Mouse (Mus musculus): ENCODE data around the gene Luc7l3. TPM values are rescaled to one million over a fixed set of nuclear protein-coding genes. Genes with fewer than 3 reads are reported as not detected.
A peak's percentile ranks its signal among the peaks of the same experiment; 100 is the strongest.

Gene Luc7l3
- polyA plus RNA-seq, 1 experiment from 2014 or later = 126 TPM

- peak overlapping the region; percentile 98 for H3K27ac ChIP-seq (ENCODE audit: low read depth, low read length)
- no peaks in the 10 kb centered on the region for H3K9me3 ChIP-seq (ENCODE audit: control insufficient read depth, low read length)
- H3K27me3 ChIP-seq (ENCODE audit: control insufficient read depth, insufficient read depth, low read length) = no peaks in the 10 kb centered on the region
- peak overlapping the region; percentile 70 for H3K4me2 ChIP-seq (ENCODE audit: low read depth, low read length)
- ATAC-seq (ENCODE audit: low read depth) = no peak
- 1% methylated on average over 10 of the region's 10 CpGs for WGBS
- no peaks in the 10 kb centered on the region for H3K36me3 ChIP-seq (ENCODE audit: control insufficient read depth, insufficient read depth, low read length)
- peak overlapping the region; percentile 95 for H3K9ac ChIP-seq (replicated peaks; ENCODE audit: low read depth, low read length)
- H3K4me1 ChIP-seq (ENCODE audit: control insufficient read depth, insufficient read depth, low read length) = peaks cover 26% of the 10 kb centered on the region; the same call in 1 of the 2 replicates
- peak overlapping the region; percentile 71 for H3K4me3 ChIP-seq (ENCODE audit: low read depth, low read length)
Observed at GRCm38 (mm10) chr11:94328644-94329025, 6.8 kb upstream of the Luc7l3 start.

GRCm38 (mm10) chr11:94327693-94328643 is 6.2 kb upstream of the Luc7l3 start, which contains the start of gene Ankrd40:
Gene Ankrd40 (plus strand): TSS chr11:94328001.
- 0% methylated on average over 56 of the region's 78 CpGs for WGBS
- Histone ChIP-seq H3K27ac (ENCODE audit: low read depth, low read length) (peak within 1 kb of the TSS; percentile 98), H3K27me3 (ENCODE audit: control insufficient read depth, insufficient read depth, low read length) (no peaks in the 10 kb centered on the region), H3K36me3 (ENCODE audit: control insufficient read depth, insufficient read depth, low read length) (no peaks in the 10 kb centered on the region), H3K9me3 (ENCODE audit: control insufficient read depth, low read length) (no peaks in the 10 kb centered on the region), H3K4me1 (ENCODE audit: control insufficient read depth, insufficient read depth, low read length) (peaks cover 26% of the 10 kb centered on the region; the same call in 1 of the 2 replicates), H3K4me3 (ENCODE audit: low read depth, low read length) (peak within 1 kb of the TSS; percentile 71), H3K4me2 (ENCODE audit: low read depth, low read length) (peak within 1 kb of the TSS; percentile 70), H3K9ac (replicated peaks; ENCODE audit: low read depth, low read length) (peak within 1 kb of the TSS; percentile 95)
- ATAC-seq (ENCODE audit: low read depth) = peak; percentile 88

- Histone ChIP-seq H3K4me3 (ENCODE audit: low read depth, low read length) (peak overlapping the region; percentile 71; the same call in 1 of the 2 replicates), H3K27ac (ENCODE audit: low read depth, low read length) (peak overlapping the region; percentile 98), H3K27me3 (ENCODE audit: control insufficient read depth, insufficient read depth, low read length) (no peaks in the 10 kb centered on the region), H3K4me2 (ENCODE audit: low read depth, low read length) (peak overlapping the region; percentile 70), H3K9me3 (ENCODE audit: control insufficient read depth, low read length) (no peaks in the 10 kb centered on the region), H3K36me3 (ENCODE audit: control insufficient read depth, insufficient read depth, low read length) (no peaks in the 10 kb centered on the region), H3K4me1 (ENCODE audit: control insufficient read depth, insufficient read depth, low read length) (peaks cover 31% of the 10 kb centered on the region; the same call in 1 of the 2 replicates), H3K9ac (replicated peaks; ENCODE audit: low read depth, low read length) (peak overlapping the region; percentile 95)
- ATAC-seq (ENCODE audit: low read depth) = peak; percentile 85
- under 1% methylated on average over 10 of the region's 10 CpGs for WGBS
Observed at GRCm38 (mm10) chr11:94326961-94327411, 5.2 kb upstream of the Luc7l3 start.

GRCm38 (mm10) chr11:94324618-94325017 is 2.8 kb upstream of the Luc7l3 start:
- H3K4me1 ChIP-seq (ENCODE audit: control insufficient read depth, insufficient read depth, low read length) = peaks cover 25% of the 10 kb centered on the region; the same call in 1 of the 2 replicates
- H3K36me3 ChIP-seq (ENCODE audit: control insufficient read depth, insufficient read depth, low read length) = no peaks in the 10 kb centered on the region
- no peaks in the 10 kb centered on the region for H3K27me3 ChIP-seq (ENCODE audit: control insufficient read depth, insufficient read depth, low read length)
- no peak overlapping the region for H3K4me3 ChIP-seq (ENCODE audit: low read depth, low read length)
- H3K4me2 ChIP-seq (ENCODE audit: low read depth, low read length) = no peak overlapping the region
- H3K9ac ChIP-seq (replicated peaks; ENCODE audit: low read depth, low read length) = no peak overlapping the region
- no peak for ATAC-seq (ENCODE audit: low read depth)
- H3K27ac ChIP-seq (ENCODE audit: low read depth, low read length) = no peak overlapping the region
- WGBS = 92% methylated on average over 5 of the region's 5 CpGs
- H3K9me3 ChIP-seq (ENCODE audit: control insufficient read depth, low read length) = no peaks in the 10 kb centered on the region

GRCm38 (mm10) chr11:94323271-94323925 is 1.6 kb upstream of the Luc7l3 start:
- H3K9me3 ChIP-seq (ENCODE audit: control insufficient read depth, low read length) = no peaks in the 10 kb centered on the region
- peak overlapping the region; percentile 98 for H3K27ac ChIP-seq (ENCODE audit: low read depth, low read length)
- no peak overlapping the region for H3K4me3 ChIP-seq (ENCODE audit: low read depth, low read length)
- peaks cover 27% of the 10 kb centered on the region; the same call in 1 of the 2 replicates for H3K4me1 ChIP-seq (ENCODE audit: control insufficient read depth, insufficient read depth, low read length)
- no peaks in the 10 kb centered on the region for H3K27me3 ChIP-seq (ENCODE audit: control insufficient read depth, insufficient read depth, low read length)
- no peak overlapping the region for H3K9ac ChIP-seq (replicated peaks; ENCODE audit: low read depth, low read length)
- WGBS = 80% methylated on average over 5 of the region's 5 CpGs
- H3K36me3 ChIP-seq (ENCODE audit: control insufficient read depth, insufficient read depth, low read length) = no peaks in the 10 kb centered on the region
- H3K4me2 ChIP-seq (ENCODE audit: low read depth, low read length) = no peak overlapping the region
- ATAC-seq (ENCODE audit: low read depth) = no peak

GRCm38 (mm10) chr11:94322636-94323035 is 848 bp upstream of the Luc7l3 start:
- Histone ChIP-seq H3K27ac (ENCODE audit: low read depth, low read length) (peak overlapping the region; percentile 98), H3K4me3 (ENCODE audit: low read depth, low read length) (peak overlapping the region; percentile 100), H3K36me3 (ENCODE audit: control insufficient read depth, insufficient read depth, low read length) (no peaks in the 10 kb centered on the region), H3K9ac (replicated peaks; ENCODE audit: low read depth, low read length) (peak overlapping the region; percentile 97), H3K27me3 (ENCODE audit: control insufficient read depth, insufficient read depth, low read length) (no peaks in the 10 kb centered on the region), H3K4me2 (ENCODE audit: low read depth, low read length) (peak overlapping the region; percentile 82), H3K4me1 (ENCODE audit: control insufficient read depth, insufficient read depth, low read length) (peaks cover 28% of the 10 kb centered on the region; the same call in 1 of the 2 replicates), H3K9me3 (ENCODE audit: control insufficient read depth, low read length) (no peaks in the 10 kb centered on the region)
- no peak for ATAC-seq (ENCODE audit: low read depth)
- WGBS = 42% methylated on average over 5 of the region's 5 CpGs

- Histone ChIP-seq H3K27me3 (ENCODE audit: control insufficient read depth, insufficient read depth, low read length) (no peaks in the 10 kb centered on the region), H3K36me3 (ENCODE audit: control insufficient read depth, insufficient read depth, low read length) (no peaks in the 10 kb centered on the region), H3K4me2 (ENCODE audit: low read depth, low read length) (peak overlapping the region; percentile 82), H3K9me3 (ENCODE audit: control insufficient read depth, low read length) (no peaks in the 10 kb centered on the region), H3K9ac (replicated peaks; ENCODE audit: low read depth, low read length) (peak overlapping the region; percentile 97), H3K4me1 (ENCODE audit: control insufficient read depth, insufficient read depth, low read length) (peaks cover 33% of the 10 kb centered on the region), H3K27ac (ENCODE audit: low read depth, low read length) (peak overlapping the region; percentile 98), H3K4me3 (ENCODE audit: low read depth, low read length) (peak overlapping the region; percentile 100)
- under 1% methylated on average over 67 of the region's 67 CpGs for WGBS
- peak; percentile 81 for ATAC-seq (ENCODE audit: low read depth)
Observed at GRCm38 (mm10) chr11:94320969-94321930, 538 bp downstream of the Luc7l3 start.

- no peak overlapping the region for H3K27ac ChIP-seq (ENCODE audit: low read depth, low read length)
- H3K9me3 ChIP-seq (ENCODE audit: control insufficient read depth, low read length) = no peaks in the 10 kb centered on the region
- H3K4me2 ChIP-seq (ENCODE audit: low read depth, low read length) = no peak overlapping the region
- H3K9ac ChIP-seq (replicated peaks; ENCODE audit: low read depth, low read length) = no peak overlapping the region
- no peaks in the 10 kb centered on the region for H3K36me3 ChIP-seq (ENCODE audit: control insufficient read depth, insufficient read depth, low read length)
- H3K4me3 ChIP-seq (ENCODE audit: low read depth, low read length) = no peak overlapping the region
- no peak for ATAC-seq (ENCODE audit: low read depth)
- H3K4me1 ChIP-seq (ENCODE audit: control insufficient read depth, insufficient read depth, low read length) = peaks cover 42% of the 10 kb centered on the region
- no peaks in the 10 kb centered on the region for H3K27me3 ChIP-seq (ENCODE audit: control insufficient read depth, insufficient read depth, low read length)
- WGBS = 84% methylated on average over 5 of the region's 5 CpGs
Observed at GRCm38 (mm10) chr11:94318056-94318455, 3.7 kb downstream of the Luc7l3 start.
